Mouse (Mus musculus) retina, postnatal 1 day (tissue): ENCODE data around the gene Gm17657.
"Not testable (repeated sequence)": the region's sequence is repeated elsewhere in the genome, so short reads cannot be mapped to it uniquely, and the experiment has no call there.

Source experiments
- DNase-seq: peaks from one replicate; pipeline ENCODE4 v3.0.0-alpha.2; 2012

Gm17657 gene

GRCm38 (mm10) chr17:29544064-29544463 lies 5.4 kb downstream of the Gm17657 start:
- no peak for DNase-seq

- no peak for DNase-seq
Measured at GRCm38 (mm10) chr17:29542831-29543690, 6.4 kb downstream of the Gm17657 start.

- DNase-seq, result peak; percentile 10
Measured at GRCm38 (mm10) chr17:29541419-29541818, 8.0 kb downstream of the Gm17657 start.

- no peak for DNase-seq
Measured at GRCm38 (mm10) chr17:29540426-29540825, 9.0 kb downstream of the Gm17657 start.

GRCm38 (mm10) chr17:29533866-29534265 lies 15.6 kb downstream of the Gm17657 start:
- no peak for DNase-seq

- peak; percentile 45 for DNase-seq
Measured at GRCm38 (mm10) chr17:29531757-29532384, 17.6 kb downstream of the Gm17657 start.

GRCm38 (mm10) chr17:29531278-29531677 lies 18.2 kb downstream of the Gm17657 start:
- peak; percentile 23 for DNase-seq

- no peak for DNase-seq
Measured at GRCm38 (mm10) chr17:29530508-29530907, 18.9 kb downstream of the Gm17657 start.

- DNase-seq, result no peak
Measured at GRCm38 (mm10) chr17:29528568-29529187, 20.8 kb downstream of the Gm17657 start.

GRCm38 (mm10) chr17:29525613-29526012 lies 23.8 kb downstream of the Gm17657 start:
- no peak for DNase-seq

- DNase-seq, result no peak
Measured at GRCm38 (mm10) chr17:29519731-29520130, 29.7 kb downstream of the Gm17657 start.

- DNase-seq, result not testable (repeated sequence)
Measured at GRCm38 (mm10) chr17:29518665-29519064, 30.8 kb downstream of the Gm17657 start.

- peak; percentile 87 for DNase-seq
Measured at GRCm38 (mm10) chr17:29514435-29514834, 35.0 kb downstream of the Gm17657 start.

GRCm38 (mm10) chr17:29513044-29513730 lies 36.3 kb downstream of the Gm17657 start:
- peak; percentile 77 for DNase-seq

- DNase-seq, result no peak
Measured at GRCm38 (mm10) chr17:29510691-29511090, 38.7 kb downstream of the Gm17657 start.

- DNase-seq, result no peak
Measured at GRCm38 (mm10) chr17:29508927-29509608, 40.4 kb downstream of the Gm17657 start.

GRCm38 (mm10) chr17:29503700-29504099 lies 45.7 kb downstream of the Gm17657 start:
- no peak for DNase-seq

- DNase-seq, result no peak
Measured at GRCm38 (mm10) chr17:29502669-29503665, 46.5 kb downstream of the Gm17657 start.

- no peak for DNase-seq
Measured at GRCm38 (mm10) chr17:29502005-29502668, 47.3 kb downstream of the Gm17657 start.

GRCm38 (mm10) chr17:29500802-29501469 lies 48.5 kb downstream of the Gm17657 start:
- DNase-seq, result no peak
